Mouse (Mus musculus): ENCODE data around the gene Adk. TPM values are rescaled to one million over a fixed set of nuclear protein-coding genes. Genes with fewer than 3 reads are reported as not detected.

Gene Adk
- polyA plus RNA-seq, 1 experiment, result 27.3 TPM

GRCm38 (mm10) chr14:21096279-21096678 is 43.9 kb downstream of the Adk start:
- TF ChIP-seq POLR2A (IDR thresholded peaks at IDR 0.05; ENCODE audit: borderline replicate concordance, control insufficient read depth, low read depth, low read length) (no peak), CTCF (IDR thresholded peaks at IDR 0.05; ENCODE audit: control insufficient read depth, insufficient read depth, low read length) (no peak)
- Histone ChIP-seq H3K4me1 (ENCODE audit: control insufficient read depth, insufficient read depth, low read length) (no peaks in the 10 kb centered on the region; the same call in 1 of the 2 replicates), H3K4me3 (replicated peaks; ENCODE audit: control insufficient read depth, low read depth, low read length) (no peak overlapping the region), H3K27ac (ENCODE audit: control insufficient read depth, insufficient read depth, low read depth, low read length, poor library complexity) (no peak overlapping the region)

GRCm38 (mm10) chr14:21096689-21097088 is 44.3 kb downstream of the Adk start:
- WGBS, result 85% methylated on average over 4 of the region's 4 CpGs
- Histone ChIP-seq H3K4me3 (replicated peaks; ENCODE audit: control insufficient read depth, low read depth, low read length) (no peak overlapping the region), H3K4me1 (ENCODE audit: control insufficient read depth, insufficient read depth, low read length) (no peaks in the 10 kb centered on the region; the same call in none of the 2 replicates), H3K27ac (ENCODE audit: control insufficient read depth, insufficient read depth, low read depth, low read length, poor library complexity) (no peak overlapping the region)
- TF ChIP-seq CTCF (IDR thresholded peaks at IDR 0.05; ENCODE audit: control insufficient read depth, insufficient read depth, low read length) (no peak), POLR2A (IDR thresholded peaks at IDR 0.05; ENCODE audit: borderline replicate concordance, control insufficient read depth, low read depth, low read length) (no peak)

GRCm38 (mm10) chr14:21099371-21099770 is 47.0 kb downstream of the Adk start:
- H3K4me1 ChIP-seq (ENCODE audit: control insufficient read depth, insufficient read depth, low read length), result no peaks in the 10 kb centered on the region; the same call in none of the 2 replicates
- TF ChIP-seq POLR2A (IDR thresholded peaks at IDR 0.05; ENCODE audit: borderline replicate concordance, control insufficient read depth, low read depth, low read length), result no peak
- H3K27ac ChIP-seq (ENCODE audit: control insufficient read depth, insufficient read depth, low read depth, low read length, poor library complexity), result no peak overlapping the region
- WGBS, result 67% methylated on average over 7 of the region's 7 CpGs
- no peak overlapping the region for H3K4me3 ChIP-seq (replicated peaks; ENCODE audit: control insufficient read depth, low read depth, low read length)

GRCm38 (mm10) chr14:21100876-21101275 is 48.5 kb downstream of the Adk start:
- Histone ChIP-seq H3K4me3 (replicated peaks; ENCODE audit: control insufficient read depth, low read depth, low read length) (no peak overlapping the region), H3K4me1 (ENCODE audit: control insufficient read depth, insufficient read depth, low read length) (no peaks in the 10 kb centered on the region; the same call in none of the 2 replicates), H3K27ac (ENCODE audit: control insufficient read depth, insufficient read depth, low read depth, low read length, poor library complexity) (no peak overlapping the region)
- 77% methylated on average over 2 of the region's 2 CpGs for WGBS
- TF ChIP-seq POLR2A (IDR thresholded peaks at IDR 0.05; ENCODE audit: borderline replicate concordance, control insufficient read depth, low read depth, low read length), result no peak
- TF ChIP-seq CTCF (IDR thresholded peaks at IDR 0.05; ENCODE audit: control insufficient read depth, insufficient read depth, low read length), result no peak

GRCm38 (mm10) chr14:21101562-21101961 is 49.2 kb downstream of the Adk start:
- TF ChIP-seq POLR2A (IDR thresholded peaks at IDR 0.05; ENCODE audit: borderline replicate concordance, control insufficient read depth, low read depth, low read length) (no peak), CTCF (IDR thresholded peaks at IDR 0.05; ENCODE audit: control insufficient read depth, insufficient read depth, low read length) (no peak)
- Histone ChIP-seq H3K4me1 (ENCODE audit: control insufficient read depth, insufficient read depth, low read length) (peaks cover under 1% of the 10 kb centered on the region), H3K4me3 (replicated peaks; ENCODE audit: control insufficient read depth, low read depth, low read length) (no peak overlapping the region), H3K27ac (ENCODE audit: control insufficient read depth, insufficient read depth, low read depth, low read length, poor library complexity) (no peak overlapping the region)
- whole genome bisulfite sequencing, result 14% methylated on average over 7 of the region's 7 CpGs

- Histone ChIP-seq H3K4me3 (replicated peaks; ENCODE audit: control insufficient read depth, low read depth, low read length) (no peak overlapping the region), H3K4me1 (ENCODE audit: control insufficient read depth, insufficient read depth, low read length) (peaks cover 3% of the 10 kb centered on the region), H3K27ac (ENCODE audit: control insufficient read depth, insufficient read depth, low read depth, low read length, poor library complexity) (no peak overlapping the region)
- no peak for TF ChIP-seq POLR2A (IDR thresholded peaks at IDR 0.05; ENCODE audit: borderline replicate concordance, control insufficient read depth, low read depth, low read length)
- TF ChIP-seq CTCF (IDR thresholded peaks at IDR 0.05; ENCODE audit: control insufficient read depth, insufficient read depth, low read length), result no peak
- 71% methylated on average over 4 of the region's 4 CpGs for WGBS
Measured at GRCm38 (mm10) chr14:21102666-21103203, 50.4 kb downstream of the Adk start.

- Histone ChIP-seq H3K4me1 (ENCODE audit: control insufficient read depth, insufficient read depth, low read length) (peaks cover 3% of the 10 kb centered on the region), H3K27ac (ENCODE audit: control insufficient read depth, insufficient read depth, low read depth, low read length, poor library complexity) (no peak overlapping the region), H3K4me3 (replicated peaks; ENCODE audit: control insufficient read depth, low read depth, low read length) (no peak overlapping the region)
- TF ChIP-seq CTCF (IDR thresholded peaks at IDR 0.05; ENCODE audit: control insufficient read depth, insufficient read depth, low read length) (no peak), POLR2A (IDR thresholded peaks at IDR 0.05; ENCODE audit: borderline replicate concordance, control insufficient read depth, low read depth, low read length) (no peak)
Measured at GRCm38 (mm10) chr14:21105049-21105448, 52.7 kb downstream of the Adk start.

- H3K4me1 ChIP-seq (ENCODE audit: control insufficient read depth, insufficient read depth, low read length), result peaks cover 3% of the 10 kb centered on the region
- no peak overlapping the region for H3K27ac ChIP-seq (ENCODE audit: control insufficient read depth, insufficient read depth, low read depth, low read length, poor library complexity)
- no peak for TF ChIP-seq POLR2A (IDR thresholded peaks at IDR 0.05; ENCODE audit: borderline replicate concordance, control insufficient read depth, low read depth, low read length)
- TF ChIP-seq CTCF (IDR thresholded peaks at IDR 0.05; ENCODE audit: control insufficient read depth, insufficient read depth, low read length), result no peak
- no peak overlapping the region for H3K4me3 ChIP-seq (replicated peaks; ENCODE audit: control insufficient read depth, low read depth, low read length)
- WGBS, result 46% methylated on average over 8 of the region's 8 CpGs
Measured at GRCm38 (mm10) chr14:21106582-21106981, 54.2 kb downstream of the Adk start.

GRCm38 (mm10) chr14:21107551-21107950 is 55.2 kb downstream of the Adk start:
- Histone ChIP-seq H3K27ac (ENCODE audit: control insufficient read depth, insufficient read depth, low read depth, low read length, poor library complexity) (no peak overlapping the region), H3K4me1 (ENCODE audit: control insufficient read depth, insufficient read depth, low read length) (peaks cover 3% of the 10 kb centered on the region; the same call in 1 of the 2 replicates), H3K4me3 (replicated peaks; ENCODE audit: control insufficient read depth, low read depth, low read length) (no peak overlapping the region)
- TF ChIP-seq POLR2A (IDR thresholded peaks at IDR 0.05; ENCODE audit: borderline replicate concordance, control insufficient read depth, low read depth, low read length), result no peak
- TF ChIP-seq CTCF (IDR thresholded peaks at IDR 0.05; ENCODE audit: control insufficient read depth, insufficient read depth, low read length), result no peak
- WGBS, result 88% methylated on average over 3 of the region's 3 CpGs
